Mouse (Mus musculus) splenic B cell, adult 2 months (primary cell): Measurements from ENCODE around the gene Mettl21a.

ENCODE experiments used
- DNase-seq: peaks from one replicate; pipeline ENCODE4 v3.0.0-alpha.2; 2011; ENCODE audit warnings: low read depth, low spot score
- H3K27me3 ChIP-seq: 2 replicates; pipeline ENCODE4 v1.6.1; 2012; ENCODE audit warnings: mild to moderate bottlenecking, low read length, moderate library complexity, mixed read lengths; ENCODE audit not compliant: control insufficient read depth, poor library complexity, insufficient read depth, severe bottlenecking
- H3K36me3 ChIP-seq: 2 replicates; pipeline ENCODE4 v1.6.1; 2012; ENCODE audit warnings: mild to moderate bottlenecking, low read length, moderate library complexity, mixed read lengths; ENCODE audit not compliant: control insufficient read depth, poor library complexity, insufficient read depth, severe bottlenecking

Gene Mettl21a

GRCm38 (mm10) chr1:64623558-64624435 lies 6.8 kb upstream of the Mettl21a start:
- DNase-seq, result no peak
- Histone ChIP-seq H3K36me3 (no peaks in the 10 kb centered on the region), H3K27me3 (no peaks in the 10 kb centered on the region)

- DNase-seq, result no peak
- H3K36me3 ChIP-seq, result no peaks in the 10 kb centered on the region
- no peaks in the 10 kb centered on the region for H3K27me3 ChIP-seq
Observed at GRCm38 (mm10) chr1:64621116-64621515, 4.1 kb upstream of the Mettl21a start.

- no peaks in the 10 kb centered on the region for H3K36me3 ChIP-seq
- DNase-seq, result no peak
- no peaks in the 10 kb centered on the region for H3K27me3 ChIP-seq
Observed at GRCm38 (mm10) chr1:64618226-64618625, 1.2 kb upstream of the Mettl21a start.

DNA sequence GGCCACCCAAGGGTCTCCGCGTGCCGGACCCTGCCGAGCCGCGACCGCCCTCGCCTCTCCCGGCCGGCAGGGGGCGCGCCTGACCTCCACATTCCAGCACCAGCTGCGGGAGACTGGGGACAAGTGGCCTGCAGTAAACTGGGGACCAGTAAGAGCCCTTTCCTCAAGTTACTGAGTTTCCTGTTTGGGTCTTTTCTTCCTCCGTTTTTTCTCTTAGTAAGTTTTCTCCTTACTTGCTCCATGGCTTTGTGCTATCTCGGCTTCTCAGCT lies 608 bp upstream of the Mettl21a start:
- DNase-seq, result peak; percentile 71
- H3K27me3 ChIP-seq, result no peaks in the 10 kb centered on the region
- no peaks in the 10 kb centered on the region for H3K36me3 ChIP-seq

DNA sequence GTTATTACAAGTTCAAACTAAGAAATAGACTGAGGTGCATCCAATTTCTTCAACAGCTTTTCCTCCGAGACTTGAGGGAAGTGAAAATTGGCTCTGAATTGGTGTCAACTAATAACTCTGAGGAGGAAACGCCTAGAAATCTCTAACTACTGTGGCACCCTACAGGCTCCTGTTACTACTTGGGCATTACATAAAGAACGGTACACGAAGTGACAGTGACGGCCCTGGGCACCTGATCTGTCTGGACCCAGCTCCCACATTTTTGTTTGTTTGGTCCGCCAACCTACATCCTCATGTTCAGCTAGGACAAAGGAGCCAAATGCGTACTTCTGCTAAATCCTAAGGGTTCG lies 536 bp downstream of the Mettl21a start:
- no peaks in the 10 kb centered on the region for H3K27me3 ChIP-seq
- peak; percentile 20 for DNase-seq
- H3K36me3 ChIP-seq, result no peaks in the 10 kb centered on the region

GRCm38 (mm10) chr1:64616076-64616475 lies 966 bp downstream of the Mettl21a start:
- H3K36me3 ChIP-seq, result no peaks in the 10 kb centered on the region
- DNase-seq, result no peak

GRCm38 (mm10) chr1:64615531-64615991 lies 1.5 kb downstream of the Mettl21a start:
- no peaks in the 10 kb centered on the region for H3K27me3 ChIP-seq
- no peak for DNase-seq
- no peaks in the 10 kb centered on the region for H3K36me3 ChIP-seq

More at GRCm38 (mm10) chr1:64616076-64616475, 966 bp downstream of the Mettl21a start:
- no peaks in the 10 kb centered on the region for H3K27me3 ChIP-seq

GRCm38 (mm10) chr1:64614801-64615345 lies 2.2 kb downstream of the Mettl21a start:
- no peaks in the 10 kb centered on the region for H3K27me3 ChIP-seq
- H3K36me3 ChIP-seq, result no peaks in the 10 kb centered on the region
- DNase-seq, result no peak

- H3K36me3 ChIP-seq, result no peaks in the 10 kb centered on the region
- no peak for DNase-seq
Observed at GRCm38 (mm10) chr1:64614311-64614710, 2.7 kb downstream of the Mettl21a start.

GRCm38 (mm10) chr1:64609976-64610375 lies 7.1 kb downstream of the Mettl21a start:
- Histone ChIP-seq H3K36me3 (0 out of 2 replicates have a peak, but pooled peaks cover 2% of the 10 kb centered on the region), H3K27me3 (no peaks in the 10 kb centered on the region)
- DNase-seq, result no peak

More at GRCm38 (mm10) chr1:64614311-64614710, 2.7 kb downstream of the Mettl21a start:
- no peaks in the 10 kb centered on the region for H3K27me3 ChIP-seq

GRCm38 (mm10) chr1:64609145-64609544 lies 7.9 kb downstream of the Mettl21a start:
- Histone ChIP-seq H3K36me3 (0 out of 2 replicates have a peak, but pooled peaks cover 2% of the 10 kb centered on the region), H3K27me3 (no peaks in the 10 kb centered on the region)
- DNase-seq, result no peak

DNA sequence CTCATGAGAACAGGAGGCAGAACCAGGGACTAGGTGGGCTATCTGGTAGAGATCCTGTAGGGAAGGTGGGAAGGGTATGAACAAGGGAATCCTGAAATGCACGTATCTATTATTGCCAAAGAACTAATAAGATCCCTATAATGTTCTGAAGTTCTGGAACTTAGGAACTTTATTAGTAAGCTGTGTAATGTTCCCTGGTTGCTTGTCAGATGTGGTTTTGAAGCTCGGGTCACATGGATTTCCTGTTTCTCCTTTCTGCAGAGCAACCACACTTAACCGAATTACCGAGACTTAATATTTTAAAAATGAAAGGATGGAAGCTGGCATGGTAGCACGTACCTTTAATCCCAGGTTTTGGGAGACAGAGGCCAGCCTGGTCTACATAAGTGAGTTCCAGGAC lies 13.7 kb downstream of the Mettl21a start:
- Histone ChIP-seq H3K27me3 (no peaks in the 10 kb centered on the region), H3K36me3 (peaks cover 6% of the 10 kb centered on the region)
- no peak for DNase-seq

DNA sequence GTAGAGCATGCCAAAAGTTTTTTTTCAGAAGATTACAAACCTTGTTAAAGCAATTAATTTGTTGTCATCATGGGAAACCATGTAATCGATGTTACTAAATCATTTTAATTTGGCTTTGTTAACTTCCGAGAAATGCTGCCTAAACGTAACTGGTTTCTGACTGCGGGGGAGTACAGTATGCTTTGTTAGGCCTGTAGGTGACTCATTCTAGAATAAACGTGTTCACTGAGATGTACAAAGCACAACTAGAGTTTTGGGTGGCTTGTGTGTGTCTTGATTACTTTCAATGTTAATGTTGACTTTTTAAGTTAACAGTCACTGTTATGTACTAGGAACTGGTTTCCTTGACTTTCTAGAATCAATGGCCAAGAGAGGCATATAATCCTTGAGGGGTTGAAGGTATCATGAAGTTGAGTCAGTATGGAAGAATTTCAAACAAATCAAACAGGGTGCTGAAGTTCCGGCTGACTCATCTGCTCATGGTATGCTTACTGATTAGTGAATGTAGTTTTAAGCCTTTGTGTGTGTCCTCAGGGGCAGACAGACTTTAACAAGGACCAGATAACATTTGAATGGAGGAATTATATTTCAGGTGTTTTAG lies 15.7 kb downstream of the Mettl21a start:
- Histone ChIP-seq H3K27me3 (no peaks in the 10 kb centered on the region), H3K36me3 (peaks cover 8% of the 10 kb centered on the region)
- DNase-seq, result no peak

DNA sequence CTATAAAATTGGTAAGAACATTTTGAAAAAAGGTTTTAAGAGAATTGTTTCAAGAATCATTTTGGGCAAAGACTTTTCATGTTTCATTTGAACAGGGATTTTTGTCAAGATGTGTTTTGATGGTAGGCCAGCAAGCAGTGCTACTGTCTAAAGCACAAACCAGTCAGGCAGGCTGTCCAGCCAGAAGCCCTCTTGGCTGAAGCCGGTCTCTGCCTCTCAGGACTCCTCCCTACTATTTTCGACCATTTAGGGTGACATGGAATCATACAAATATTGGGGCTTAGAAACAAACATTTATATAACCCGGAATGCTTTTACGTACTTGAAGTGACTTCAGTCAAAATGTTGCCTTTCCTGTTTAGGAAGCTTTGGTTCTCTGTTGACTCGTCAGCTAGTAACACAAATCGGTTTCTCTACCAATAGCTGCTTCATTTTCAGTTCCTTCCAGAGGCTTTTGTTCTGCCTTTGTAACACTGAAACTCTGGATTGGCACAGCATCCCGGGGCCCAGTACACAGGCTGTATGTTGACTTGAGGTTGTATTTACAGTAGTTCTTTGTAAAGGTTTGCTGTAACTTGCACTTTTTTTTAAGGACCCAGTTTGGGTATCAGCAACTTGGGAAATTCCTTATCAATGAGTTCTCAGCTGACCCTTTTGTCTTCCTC lies 16.5 kb downstream of the Mettl21a start:
- DNase-seq, result no peak
- Histone ChIP-seq H3K27me3 (no peaks in the 10 kb centered on the region), H3K36me3 (peaks cover 9% of the 10 kb centered on the region)

DNA sequence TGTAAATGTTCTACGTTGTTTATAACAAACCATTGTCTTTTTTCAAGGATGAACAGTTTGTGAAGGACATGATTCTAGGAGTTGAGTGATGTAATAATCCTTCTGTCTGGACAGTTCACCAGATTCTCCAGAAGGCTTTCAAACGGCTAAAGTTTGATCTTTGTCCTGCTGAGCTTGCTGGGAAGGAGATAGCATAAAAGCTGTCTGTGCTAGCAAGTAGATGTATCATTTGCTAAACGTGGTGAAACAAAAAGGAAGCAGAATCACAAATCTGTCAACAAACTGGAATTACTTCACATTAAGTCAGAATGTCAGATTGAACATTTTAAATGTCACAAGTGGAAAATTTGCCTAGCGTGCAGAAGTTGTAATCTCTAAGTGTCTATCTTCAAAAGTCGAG lies 18.1 kb downstream of the Mettl21a start:
- H3K27me3 ChIP-seq, result no peaks in the 10 kb centered on the region
- no peak for DNase-seq
- H3K36me3 ChIP-seq, result peaks cover 9% of the 10 kb centered on the region
